Mouse (Mus musculus) cerebellum, adult 9-11 months (tissue): Measurements from ENCODE around the gene Ppp2r3a.

Experiments
- DNase-seq: peaks from one replicate; pipeline ENCODE4 v3.0.0; 2022

Ppp2r3a gene

GRCm38 (mm10) chr9:101250981-101251643 is 483 bp downstream of the Ppp2r3a start:
- peak; percentile 72 for DNase-seq

- no peak for DNase-seq
These were observed 1.1 kb downstream of the Ppp2r3a start for GRCm38 (mm10) chr9:101250486-101250885.

- DNase-seq = no peak
These were observed 2.0 kb downstream of the Ppp2r3a start for GRCm38 (mm10) chr9:101249626-101250025.

- no peak for DNase-seq
These were observed 4.1 kb downstream of the Ppp2r3a start for GRCm38 (mm10) chr9:101247541-101247940.

GRCm38 (mm10) chr9:101245493-101245892 is 6.1 kb downstream of the Ppp2r3a start:
- DNase-seq = no peak

- DNase-seq = no peak
These were observed 7.9 kb downstream of the Ppp2r3a start for GRCm38 (mm10) chr9:101243711-101244110.

GRCm38 (mm10) chr9:101240161-101240560 is 11.4 kb downstream of the Ppp2r3a start:
- no peak for DNase-seq

GRCm38 (mm10) chr9:101235786-101236185 is 15.8 kb downstream of the Ppp2r3a start:
- DNase-seq = no peak

- no peak for DNase-seq
These were observed 19.6 kb downstream of the Ppp2r3a start for GRCm38 (mm10) chr9:101232034-101232433.

- DNase-seq = no peak
These were observed 21.6 kb downstream of the Ppp2r3a start for GRCm38 (mm10) chr9:101230028-101230427.

GRCm38 (mm10) chr9:101228892-101229291 is 22.7 kb downstream of the Ppp2r3a start:
- no peak for DNase-seq

GRCm38 (mm10) chr9:101207984-101208383 is 43.6 kb downstream of the Ppp2r3a start:
- DNase-seq = no peak

GRCm38 (mm10) chr9:101206516-101206915 is 45.1 kb downstream of the Ppp2r3a start:
- no peak for DNase-seq

- DNase-seq = no peak
These were observed 46.4 kb downstream of the Ppp2r3a start for GRCm38 (mm10) chr9:101205216-101205615.

GRCm38 (mm10) chr9:101204059-101204458 is 47.5 kb downstream of the Ppp2r3a start:
- no peak for DNase-seq

GRCm38 (mm10) chr9:101200627-101201026 is 51.0 kb downstream of the Ppp2r3a start:
- no peak for DNase-seq

- DNase-seq = no peak
These were observed 52.8 kb downstream of the Ppp2r3a start for GRCm38 (mm10) chr9:101198804-101199203.

GRCm38 (mm10) chr9:101198261-101198660 is 53.3 kb downstream of the Ppp2r3a start:
- no peak for DNase-seq

GRCm38 (mm10) chr9:101181962-101182701 is 69.5 kb downstream of the Ppp2r3a start:
- DNase-seq = peak; percentile 58

GRCm38 (mm10) chr9:101181291-101181690 is 70.3 kb downstream of the Ppp2r3a start:
- DNase-seq = no peak

- no peak for DNase-seq
These were observed 71.4 kb downstream of the Ppp2r3a start for GRCm38 (mm10) chr9:101180234-101180633.

- no peak for DNase-seq
These were observed 91.0 kb downstream of the Ppp2r3a start for GRCm38 (mm10) chr9:101160627-101161026.

- peak; percentile 87 for DNase-seq
These were observed 91.5 kb downstream of the Ppp2r3a start for GRCm38 (mm10) chr9:101160092-101160491.

- DNase-seq = peak; percentile 50
These were observed 92.2 kb downstream of the Ppp2r3a start for GRCm38 (mm10) chr9:101159431-101159830.
